Mouse (Mus musculus): ENCODE data around the gene Armh2. TPM values are rescaled to one million over a fixed set of nuclear protein-coding genes. Genes with fewer than 3 reads are reported as not detected.

Gene Armh2
- polyA plus RNA-seq, 1 experiment from 2014 or later, result not detected

- Histone ChIP-seq H3K4me1 (0 out of 2 replicates have a peak, but pooled peaks cover 4% of the 10 kb centered on the region), H3K4me2 (replicated peaks) (no peak overlapping the region), H3K36me3 (peaks cover 15% of the 10 kb centered on the region), H3K27me3 (no peaks in the 10 kb centered on the region), H3K27ac (replicated peaks) (no peak overlapping the region), H3K9ac (replicated peaks) (no peak overlapping the region), H3K4me3 (no peak overlapping the region), H3K9me3 (no peaks in the 10 kb centered on the region)
- ATAC-seq (replicated peaks), result no peak
- WGBS, result 90% methylated on average over 10 of the region's 10 CpGs
These were observed 19.5 kb upstream of the Armh2 start for GRCm38 (mm10) chr13:24721502-24721901.

DNA sequence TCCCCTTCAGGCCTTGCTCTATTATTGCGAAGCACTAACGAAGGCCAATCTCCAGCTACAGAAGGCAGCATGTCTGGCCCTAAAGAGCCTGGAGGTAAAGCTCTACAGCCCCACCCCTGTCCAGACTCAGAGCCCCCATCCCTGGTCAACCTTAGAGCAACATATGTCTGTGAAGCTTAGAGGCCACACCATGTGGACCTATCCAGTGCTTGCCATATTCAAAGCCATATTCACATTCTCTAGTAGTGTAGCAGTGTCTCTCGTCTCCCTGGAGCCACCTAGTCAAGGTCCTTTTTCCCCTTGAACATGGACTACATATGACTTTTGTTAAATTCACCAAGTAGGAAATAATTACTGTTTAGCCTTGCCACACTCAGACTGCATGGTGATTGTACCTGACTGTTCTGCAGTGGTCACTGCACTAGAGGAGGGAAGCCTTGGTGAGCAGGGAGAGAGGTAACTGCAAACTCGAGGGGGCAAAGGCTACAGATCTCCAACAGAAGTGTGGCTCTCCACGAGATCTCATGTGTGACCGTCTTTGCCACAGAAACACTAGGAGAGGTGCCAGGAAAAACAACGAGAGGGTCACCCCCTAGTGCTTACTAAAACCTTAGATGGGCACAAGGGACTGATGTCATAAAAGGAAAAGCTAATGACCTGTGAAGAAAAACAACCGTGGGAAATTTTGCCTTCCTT lies 17.2 kb upstream of the Armh2 start:
- H3K4me3 ChIP-seq, result no peak overlapping the region
- H3K9me3 ChIP-seq, result no peaks in the 10 kb centered on the region
- H3K27me3 ChIP-seq, result no peaks in the 10 kb centered on the region
- H3K9ac ChIP-seq (replicated peaks), result no peak overlapping the region
- H3K36me3 ChIP-seq, result peaks cover 8% of the 10 kb centered on the region; the same call in 1 of the 2 replicates
- ATAC-seq (replicated peaks), result no peak
- WGBS, result 51% methylated on average over 8 of the region's 8 CpGs
- H3K4me2 ChIP-seq (replicated peaks), result no peak overlapping the region
- 0 out of 2 replicates have a peak, but pooled peaks cover 4% of the 10 kb centered on the region for H3K4me1 ChIP-seq
- no peak overlapping the region for H3K27ac ChIP-seq (replicated peaks)

GRCm38 (mm10) chr13:24724395-24724759 lies 16.7 kb upstream of the Armh2 start:
- H3K4me2 ChIP-seq (replicated peaks), result no peak overlapping the region
- H3K27ac ChIP-seq (replicated peaks), result no peak overlapping the region
- no peaks in the 10 kb centered on the region for H3K9me3 ChIP-seq
- no peaks in the 10 kb centered on the region for H3K27me3 ChIP-seq
- H3K9ac ChIP-seq (replicated peaks), result no peak overlapping the region
- 52% methylated on average over 4 of the region's 4 CpGs for WGBS
- 0 out of 2 replicates have a peak, but pooled peaks cover 4% of the 10 kb centered on the region for H3K4me1 ChIP-seq
- H3K36me3 ChIP-seq, result 0 out of 2 replicates have a peak, but pooled peaks cover 8% of the 10 kb centered on the region
- no peak overlapping the region for H3K4me3 ChIP-seq
- no peak for ATAC-seq (replicated peaks)

- no peak overlapping the region for H3K9ac ChIP-seq (replicated peaks)
- ATAC-seq (replicated peaks), result no peak
- no peak overlapping the region for H3K4me2 ChIP-seq (replicated peaks)
- H3K27ac ChIP-seq (replicated peaks), result no peak overlapping the region
- WGBS, result 90% methylated on average over 5 of the region's 5 CpGs
- H3K9me3 ChIP-seq, result no peaks in the 10 kb centered on the region
- no peak overlapping the region for H3K4me3 ChIP-seq
- no peaks in the 10 kb centered on the region for H3K27me3 ChIP-seq
- H3K4me1 ChIP-seq, result 0 out of 2 replicates have a peak, but pooled peaks cover 4% of the 10 kb centered on the region
- 0 out of 2 replicates have a peak, but pooled peaks cover 3% of the 10 kb centered on the region for H3K36me3 ChIP-seq
These were observed 11.9 kb upstream of the Armh2 start for GRCm38 (mm10) chr13:24729128-24729527.

DNA sequence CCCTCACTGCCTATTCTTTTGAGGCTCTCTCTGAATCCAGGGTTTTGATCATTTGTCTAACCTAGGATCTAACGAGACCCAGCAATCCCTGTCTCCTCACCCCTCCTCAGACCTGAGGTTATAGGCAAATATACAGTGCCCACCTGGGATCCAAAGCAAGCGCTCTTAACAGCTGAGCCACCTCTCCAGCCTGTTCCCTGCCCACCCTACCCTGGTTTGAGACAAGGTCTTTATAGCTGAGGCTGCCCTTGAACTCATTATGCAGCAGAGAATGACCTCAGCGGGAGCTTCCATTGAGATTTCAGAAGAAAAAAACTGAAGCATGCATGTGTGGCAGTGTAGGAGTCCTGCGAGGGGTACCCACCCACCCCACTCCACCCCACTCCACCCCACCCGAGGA lies 6.5 kb upstream of the Armh2 start:
- no peaks in the 10 kb centered on the region for H3K4me1 ChIP-seq

GRCm38 (mm10) chr13:24735608-24736131 lies 5.4 kb upstream of the Armh2 start:
- Histone ChIP-seq H3K9me3 (no peaks in the 10 kb centered on the region), H3K36me3 (0 out of 2 replicates have a peak, but pooled peaks cover 2% of the 10 kb centered on the region), H3K4me2 (replicated peaks) (no peak overlapping the region), H3K27ac (replicated peaks) (no peak overlapping the region), H3K4me3 (no peak overlapping the region), H3K9ac (replicated peaks) (no peak overlapping the region), H3K27me3 (no peaks in the 10 kb centered on the region), H3K4me1 (no peaks in the 10 kb centered on the region)
- WGBS, result 67% methylated on average over 6 of the region's 6 CpGs
- no peak for ATAC-seq (replicated peaks)

More for the DNA sequence above, 6.5 kb upstream of the Armh2 start:
- Histone ChIP-seq H3K4me2 (replicated peaks) (no peak overlapping the region), H3K27me3 (no peaks in the 10 kb centered on the region), H3K9ac (replicated peaks) (no peak overlapping the region), H3K9me3 (no peaks in the 10 kb centered on the region), H3K4me3 (no peak overlapping the region), H3K36me3 (0 out of 2 replicates have a peak, but pooled peaks cover 2% of the 10 kb centered on the region), H3K27ac (replicated peaks) (no peak overlapping the region)
- 68% methylated on average over 5 of the region's 5 CpGs for WGBS
- ATAC-seq (replicated peaks), result no peak

GRCm38 (mm10) chr13:24747823-24748222 lies 6.8 kb downstream of the Armh2 start:
- Histone ChIP-seq H3K9ac (replicated peaks) (no peak overlapping the region), H3K9me3 (no peaks in the 10 kb centered on the region), H3K36me3 (0 out of 2 replicates have a peak, but pooled peaks cover 5% of the 10 kb centered on the region), H3K4me1 (no peaks in the 10 kb centered on the region), H3K4me3 (no peak overlapping the region), H3K27me3 (no peaks in the 10 kb centered on the region), H3K27ac (replicated peaks) (no peak overlapping the region), H3K4me2 (replicated peaks) (no peak overlapping the region)
- WGBS, result 84% methylated on average over 3 of the region's 3 CpGs
- ATAC-seq (replicated peaks), result no peak

GRCm38 (mm10) chr13:24750807-24751206 lies 9.8 kb downstream of the Armh2 start:
- WGBS, result 91% methylated on average over 8 of the region's 8 CpGs
- Histone ChIP-seq H3K4me3 (no peak overlapping the region), H3K27me3 (no peaks in the 10 kb centered on the region), H3K4me2 (replicated peaks) (no peak overlapping the region), H3K36me3 (0 out of 2 replicates have a peak, but pooled peaks cover 7% of the 10 kb centered on the region), H3K9me3 (no peaks in the 10 kb centered on the region), H3K27ac (replicated peaks) (no peak overlapping the region), H3K9ac (replicated peaks) (no peak overlapping the region), H3K4me1 (no peaks in the 10 kb centered on the region)
- no peak for ATAC-seq (replicated peaks)

- H3K27me3 ChIP-seq, result no peaks in the 10 kb centered on the region
- no peak for ATAC-seq (replicated peaks)
- H3K4me2 ChIP-seq (replicated peaks), result no peak overlapping the region
- 0 out of 2 replicates have a peak, but pooled peaks cover 7% of the 10 kb centered on the region for H3K36me3 ChIP-seq
- H3K27ac ChIP-seq (replicated peaks), result no peak overlapping the region
- H3K4me1 ChIP-seq, result no peaks in the 10 kb centered on the region
- WGBS, result 91% methylated on average over 8 of the region's 8 CpGs
- H3K9me3 ChIP-seq, result no peaks in the 10 kb centered on the region
- H3K9ac ChIP-seq (replicated peaks), result no peak overlapping the region
- no peak overlapping the region for H3K4me3 ChIP-seq
These were observed 10.4 kb downstream of the Armh2 start for GRCm38 (mm10) chr13:24751396-24751795.

GRCm38 (mm10) chr13:24756756-24757155 lies 15.7 kb downstream of the Armh2 start:
- no peak overlapping the region for H3K9ac ChIP-seq (replicated peaks)
- 94% methylated on average over 3 of the region's 3 CpGs for WGBS
- ATAC-seq (replicated peaks), result no peak

GRCm38 (mm10) chr13:24757820-24758564 lies 17.0 kb downstream of the Armh2 start:
- Histone ChIP-seq H3K27me3 (no peaks in the 10 kb centered on the region), H3K9ac (replicated peaks) (no peak overlapping the region), H3K36me3 (0 out of 2 replicates have a peak, but pooled peaks cover 4% of the 10 kb centered on the region), H3K4me3 (no peak overlapping the region), H3K9me3 (no peaks in the 10 kb centered on the region), H3K4me1 (peaks cover 11% of the 10 kb centered on the region; the same call in 1 of the 2 replicates), H3K4me2 (replicated peaks) (no peak overlapping the region), H3K27ac (replicated peaks) (no peak overlapping the region)
- 90% methylated on average over 12 of the region's 12 CpGs for WGBS
- no peak for ATAC-seq (replicated peaks)

More at GRCm38 (mm10) chr13:24756756-24757155, 15.7 kb downstream of the Armh2 start:
- Histone ChIP-seq H3K27ac (replicated peaks) (no peak overlapping the region), H3K9me3 (no peaks in the 10 kb centered on the region), H3K27me3 (no peaks in the 10 kb centered on the region), H3K36me3 (0 out of 2 replicates have a peak, but pooled peaks cover 4% of the 10 kb centered on the region), H3K4me2 (replicated peaks) (no peak overlapping the region), H3K4me3 (no peak overlapping the region), H3K4me1 (peaks cover 7% of the 10 kb centered on the region; the same call in 1 of the 2 replicates)

GRCm38 (mm10) chr13:24759451-24759850 lies 18.4 kb downstream of the Armh2 start:
- Histone ChIP-seq H3K9me3 (no peaks in the 10 kb centered on the region), H3K27me3 (no peaks in the 10 kb centered on the region), H3K9ac (replicated peaks) (no peak overlapping the region), H3K4me1 (peaks cover 11% of the 10 kb centered on the region; the same call in 1 of the 2 replicates), H3K4me3 (no peak overlapping the region), H3K36me3 (0 out of 2 replicates have a peak, but pooled peaks cover 2% of the 10 kb centered on the region), H3K27ac (replicated peaks) (no peak overlapping the region), H3K4me2 (replicated peaks) (no peak overlapping the region)
- WGBS, result 94% methylated on average over 10 of the region's 10 CpGs
- ATAC-seq (replicated peaks), result no peak
